Mouse (Mus musculus): Measurements from ENCODE around the gene Ppp3cb.

DNA sequence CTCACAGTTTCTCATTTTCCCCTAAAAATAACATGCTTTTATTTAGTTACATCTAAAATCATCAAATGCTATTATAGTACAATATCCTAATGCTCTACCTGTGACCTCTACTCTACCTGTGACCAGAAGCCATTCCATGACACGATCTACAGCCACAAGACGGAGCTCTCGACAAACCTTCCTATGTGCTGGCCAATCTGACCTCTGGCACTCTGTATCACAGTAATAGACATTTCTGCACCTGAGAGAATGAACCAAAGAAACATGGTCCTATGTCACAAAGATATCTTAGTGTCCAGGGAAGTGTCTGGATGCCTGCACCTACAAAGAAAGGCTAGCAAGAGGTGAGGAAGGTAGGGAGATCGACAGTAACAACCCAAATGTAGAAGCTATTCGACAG is 60.3 kb downstream of the Ppp3cb start:
- no peak for TF ChIP-seq ZC3H11A (IDR thresholded peaks at IDR 0.05; ENCODE audit: borderline replicate concordance, low read depth, low read length)
- TF ChIP-seq MAFK (IDR thresholded peaks at IDR 0.05; ENCODE audit: insufficient read depth, low read depth, low read length): no peak
- TF ChIP-seq ZNF384 (IDR thresholded peaks at IDR 0.05; ENCODE audit: low read depth, low read length): no peak
- no peak for TF ChIP-seq HCFC1 (IDR thresholded peaks at IDR 0.05; ENCODE audit: borderline replicate concordance, insufficient read depth, low read length)
- no peak for TF ChIP-seq CHD2 (IDR thresholded peaks at IDR 0.05; ENCODE audit: low read depth, low read length)

Data from ES-E14 (cell line).